Mouse (Mus musculus): ENCODE results near the gene Armc3. TPM values are rescaled to one million over a fixed set of nuclear protein-coding genes. Genes with fewer than 3 reads are reported as not detected.

The Armc3 gene
- 0.37 and 2.1 TPM in 2 replicates for total RNA-seq (2017)

DNA sequence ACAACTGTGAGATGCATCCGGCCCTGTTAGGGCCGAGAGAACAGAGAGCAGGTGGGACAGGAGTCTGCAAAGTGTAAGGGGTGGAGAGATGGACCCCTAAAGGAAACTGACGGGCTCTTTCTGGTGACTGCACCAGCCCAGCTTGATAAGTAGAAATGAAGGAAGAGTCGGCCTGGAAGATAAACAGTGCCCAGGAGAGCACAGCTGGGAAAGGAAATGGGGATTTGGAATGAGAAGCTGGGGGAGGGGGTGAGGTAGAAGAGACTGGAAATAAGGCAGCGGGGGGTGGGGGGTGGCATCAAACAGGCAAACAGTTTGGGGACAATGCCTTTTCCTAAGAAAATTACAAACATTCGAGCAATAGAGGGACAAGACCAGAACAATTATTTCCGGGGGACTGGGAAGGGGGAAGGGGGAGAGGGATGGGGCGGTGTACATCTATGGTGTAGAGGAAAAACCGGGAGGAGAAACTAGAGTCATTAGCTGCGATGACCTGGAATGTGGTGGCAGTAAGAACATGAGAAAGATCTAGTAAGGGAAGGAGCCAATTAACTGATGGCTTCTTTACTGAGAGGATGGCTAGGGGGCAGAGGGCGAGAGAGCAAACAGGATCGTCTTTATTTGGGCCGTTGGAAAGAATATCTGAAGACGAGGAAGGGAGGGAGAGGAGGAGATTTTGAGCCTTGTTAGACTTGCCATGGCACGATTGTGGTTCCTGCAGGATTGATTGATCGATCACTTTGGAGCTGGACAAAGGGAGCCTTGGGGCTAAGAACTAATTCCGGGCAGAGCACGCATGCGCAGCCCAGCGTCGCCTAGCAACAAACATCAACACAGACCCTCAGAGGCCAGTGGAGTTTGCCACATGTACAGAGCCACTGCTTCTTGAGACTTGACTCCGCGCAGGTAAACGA is at the start of gene Armc3:
Armc3 (plus strand) TSS at position 851 of the 914 bp plus-strand sequence.
- peak; percentile 79 for ATAC-seq (replicated peaks; ENCODE audit: low read depth, poor library complexity, severe bottlenecking)

DNA sequence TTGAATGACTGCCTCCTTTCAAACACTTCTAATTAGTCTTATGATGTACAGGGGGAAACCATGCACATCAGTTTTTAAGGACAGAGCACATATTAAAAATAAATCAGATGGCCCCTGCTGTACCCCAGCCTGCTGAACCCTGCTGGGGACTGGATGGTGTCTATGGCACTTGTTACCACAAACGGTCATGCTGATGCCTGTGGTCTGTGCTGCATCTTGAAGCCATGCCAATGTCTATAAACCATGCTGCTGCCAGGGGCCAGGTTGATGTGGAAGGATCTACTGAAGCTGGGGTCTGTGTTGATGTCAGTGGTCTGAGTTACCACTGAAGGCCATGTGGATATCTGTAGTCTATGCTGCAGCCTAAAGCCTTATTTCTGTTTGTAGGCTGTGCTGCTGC is 46.4 kb upstream of the Armc3 start:
- ATAC-seq (replicated peaks; ENCODE audit: low read depth, poor library complexity, severe bottlenecking) = peak; percentile 69

DNA sequence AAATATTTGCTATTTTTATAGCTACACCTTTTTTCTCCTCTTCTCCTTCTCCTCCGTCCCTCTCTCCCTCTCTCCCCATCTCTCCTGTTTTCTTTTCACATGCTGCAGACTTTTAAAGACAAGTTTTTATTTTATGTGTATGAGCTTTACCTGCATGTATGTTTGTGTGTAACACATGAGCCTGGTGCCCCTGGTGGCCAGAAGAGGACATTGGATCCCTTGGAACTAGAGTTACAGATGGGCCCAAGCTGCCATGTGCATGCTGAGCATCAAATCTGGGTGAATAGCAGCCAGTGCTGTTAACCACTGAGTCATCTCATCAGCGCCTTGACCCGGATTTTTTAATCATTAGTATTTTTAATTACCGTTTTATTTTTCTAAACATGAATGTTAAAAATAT is 42.9 kb upstream of the Armc3 start:
- peak; percentile 61 for ATAC-seq (replicated peaks; ENCODE audit: low read depth, poor library complexity, severe bottlenecking)

DNA sequence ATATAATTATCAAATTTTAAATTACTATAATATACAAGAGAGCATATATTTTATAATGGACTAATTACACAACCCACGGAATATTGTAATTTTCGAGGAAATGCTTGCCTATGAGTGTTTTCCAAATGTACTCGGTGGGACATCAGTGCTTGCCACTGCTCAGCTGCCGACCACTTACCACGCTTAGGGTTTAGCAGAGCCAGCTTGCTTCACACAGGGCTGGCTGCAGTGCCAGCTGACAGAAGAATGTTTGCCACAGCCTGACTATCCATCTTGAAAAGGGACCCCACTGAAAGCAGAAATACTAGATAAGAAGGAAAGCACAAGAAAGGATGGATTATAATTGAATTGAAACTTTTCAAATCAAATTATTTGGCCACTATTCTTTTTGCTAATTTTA is 39.6 kb upstream of the Armc3 start:
- ATAC-seq (replicated peaks; ENCODE audit: low read depth, poor library complexity, severe bottlenecking) = no peak

DNA sequence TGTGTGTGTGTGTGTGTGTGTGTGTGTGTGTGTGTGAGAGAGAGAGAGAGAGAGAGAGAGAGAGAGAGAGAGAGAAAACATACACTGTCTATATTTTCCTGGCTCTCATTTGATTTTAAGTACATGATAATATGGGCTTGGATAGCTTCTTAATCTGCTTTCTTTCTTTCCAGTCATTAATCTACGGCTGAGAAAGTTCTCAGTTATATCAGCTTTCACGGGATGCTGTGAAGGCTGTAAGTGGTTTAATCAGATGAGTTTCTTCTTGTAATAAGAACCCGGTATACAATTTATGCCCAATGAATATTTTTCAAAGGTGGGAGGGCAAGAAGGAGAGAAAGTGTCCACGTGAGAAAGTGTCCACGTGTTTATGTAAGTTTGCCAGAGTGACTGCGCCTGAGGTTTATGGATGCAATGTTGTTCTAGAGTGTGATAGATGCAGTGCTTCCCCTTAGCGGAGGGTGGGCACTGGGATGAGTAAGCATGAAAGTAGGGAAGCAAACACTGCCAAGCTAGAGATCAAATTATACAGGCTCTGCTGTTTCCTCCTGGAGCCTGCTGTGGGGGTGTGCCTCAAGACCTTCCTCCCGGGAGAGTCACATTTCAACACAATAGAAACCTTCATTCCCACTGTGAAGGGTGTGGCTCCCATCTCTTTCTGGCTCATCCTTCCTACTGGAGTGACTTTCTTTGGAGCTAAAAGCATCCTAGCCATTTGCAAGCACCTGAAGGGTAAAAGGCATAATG is 38.6 kb upstream of the Armc3 start:
- peak; percentile 69 for ATAC-seq (replicated peaks; ENCODE audit: low read depth, poor library complexity, severe bottlenecking)

DNA sequence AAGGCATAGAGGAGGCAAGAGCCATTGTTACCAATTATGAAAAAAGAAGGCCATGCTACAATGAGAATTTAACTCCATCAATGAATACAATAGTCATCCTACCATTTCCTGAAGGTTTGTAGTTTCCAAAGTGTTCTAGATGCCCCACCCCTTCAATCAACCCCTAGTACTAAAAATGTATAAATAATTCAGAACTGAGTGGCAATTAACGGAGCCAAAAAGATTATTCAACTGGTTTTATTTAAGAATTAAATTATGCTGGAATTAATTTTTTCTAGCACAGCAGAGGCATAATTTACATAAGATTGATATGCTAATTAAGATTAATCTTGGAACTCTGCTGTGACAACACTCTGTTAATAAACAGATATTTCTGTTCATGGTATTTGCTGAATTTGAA is 34.9 kb upstream of the Armc3 start:
- no peak for ATAC-seq (replicated peaks; ENCODE audit: low read depth, poor library complexity, severe bottlenecking)

DNA sequence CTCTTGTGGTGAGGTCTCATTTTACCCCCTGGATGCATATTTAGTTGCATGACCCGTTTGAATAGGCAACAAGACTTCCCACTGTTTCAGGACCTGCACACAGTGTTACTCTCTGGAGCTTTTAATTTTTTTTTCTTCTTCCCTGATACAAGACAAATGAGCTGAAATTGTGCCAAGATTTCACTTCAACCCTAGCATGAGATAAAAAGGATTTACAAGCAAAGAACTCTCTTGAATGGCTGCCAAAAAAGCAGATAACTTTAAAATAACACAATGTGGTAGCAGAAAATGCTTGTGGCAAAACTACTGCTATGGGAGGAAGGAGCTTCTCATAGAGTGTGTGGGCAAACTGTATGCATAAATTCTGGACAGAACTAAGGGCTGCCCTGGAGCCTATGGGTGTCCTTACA is 22.3 kb upstream of the Armc3 start:
- no peak for ATAC-seq (replicated peaks; ENCODE audit: low read depth, poor library complexity, severe bottlenecking)

DNA sequence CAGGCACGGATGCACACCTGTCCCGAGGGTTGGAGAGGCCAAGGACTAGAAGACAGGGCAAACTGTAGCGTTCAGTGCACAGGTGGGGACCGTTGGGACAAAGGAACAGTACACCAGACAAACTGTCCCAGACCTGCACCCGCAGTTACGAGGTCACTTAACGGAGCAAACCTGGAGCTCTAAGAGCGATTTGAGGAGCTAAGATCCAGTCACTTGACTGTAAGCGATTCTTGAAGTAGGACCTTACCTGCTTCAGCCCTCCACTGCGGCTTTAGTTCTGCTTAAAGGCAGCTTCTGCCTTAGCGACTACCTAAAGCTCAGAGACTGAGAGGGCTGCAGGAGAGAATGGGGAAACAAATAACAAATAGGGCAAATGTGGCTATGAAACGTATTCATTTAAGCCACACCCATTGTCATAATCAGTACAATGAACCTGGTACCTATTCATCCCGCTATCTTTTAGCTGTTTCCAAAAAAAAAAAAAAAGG is 308 bp downstream of the Armc3 start:
- ATAC-seq (replicated peaks; ENCODE audit: low read depth, poor library complexity, severe bottlenecking) = peak; percentile 43

DNA sequence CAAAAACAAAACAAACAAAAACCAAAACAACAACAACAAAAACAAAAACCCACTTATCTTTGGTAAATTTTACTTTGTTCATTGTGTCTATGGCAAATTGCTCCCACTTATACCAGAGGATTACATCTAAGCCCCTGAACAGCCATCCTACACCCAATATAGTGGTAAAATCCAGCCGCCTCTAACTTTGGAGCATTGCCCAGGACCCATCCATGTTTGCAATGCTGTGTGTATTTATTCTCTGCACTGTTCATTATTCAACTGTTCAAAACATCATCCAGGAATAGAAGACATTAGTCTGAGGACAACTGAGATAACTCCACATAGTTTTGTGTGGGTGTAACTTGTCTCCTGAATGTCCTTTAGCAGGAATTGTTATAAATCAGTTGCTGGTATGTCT is 1.0 kb downstream of the Armc3 start:
- no peak for ATAC-seq (replicated peaks; ENCODE audit: low read depth, poor library complexity, severe bottlenecking)

DNA sequence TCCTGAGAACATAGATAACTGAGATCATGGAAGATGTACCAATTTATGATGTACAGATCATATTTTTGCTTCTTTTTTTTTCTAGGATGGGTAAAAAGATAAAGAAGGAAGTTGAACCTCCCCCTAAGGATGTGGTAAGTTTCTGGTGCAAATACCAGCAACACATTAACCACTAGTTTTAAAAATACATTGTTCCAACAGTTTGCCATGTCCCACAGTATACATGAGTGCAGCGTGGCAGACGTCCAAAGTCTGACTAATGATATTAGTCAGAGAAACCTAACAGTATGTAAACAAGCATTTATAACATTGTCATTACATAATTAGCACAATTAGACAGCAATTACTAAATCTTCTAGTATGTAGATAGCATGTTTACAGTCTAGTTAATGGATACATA is 2.6 kb downstream of the Armc3 start:
- peak; percentile 84 for ATAC-seq (replicated peaks; ENCODE audit: low read depth, poor library complexity, severe bottlenecking)

DNA sequence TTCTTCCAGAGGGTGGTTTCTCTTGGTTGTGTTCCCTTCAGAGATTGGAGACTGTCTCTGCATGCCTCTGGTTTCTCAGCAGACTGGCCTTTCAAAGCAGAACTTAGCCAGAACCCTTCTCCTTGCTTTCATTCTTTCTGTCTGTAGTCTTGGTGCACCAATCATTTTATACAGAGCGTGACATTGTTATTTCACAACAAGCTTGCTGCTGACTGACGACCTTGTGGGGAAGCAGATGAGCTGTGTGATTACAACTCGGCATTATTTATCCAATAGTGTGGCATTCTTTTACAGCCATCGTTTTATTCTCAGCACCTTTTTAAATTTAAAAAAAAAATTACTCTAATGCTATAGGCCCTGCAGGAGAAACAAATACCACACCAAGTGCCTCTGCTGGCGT is 35.2 kb downstream of the Armc3 start:
- ATAC-seq (replicated peaks; ENCODE audit: low read depth, poor library complexity, severe bottlenecking) = peak; percentile 67

DNA sequence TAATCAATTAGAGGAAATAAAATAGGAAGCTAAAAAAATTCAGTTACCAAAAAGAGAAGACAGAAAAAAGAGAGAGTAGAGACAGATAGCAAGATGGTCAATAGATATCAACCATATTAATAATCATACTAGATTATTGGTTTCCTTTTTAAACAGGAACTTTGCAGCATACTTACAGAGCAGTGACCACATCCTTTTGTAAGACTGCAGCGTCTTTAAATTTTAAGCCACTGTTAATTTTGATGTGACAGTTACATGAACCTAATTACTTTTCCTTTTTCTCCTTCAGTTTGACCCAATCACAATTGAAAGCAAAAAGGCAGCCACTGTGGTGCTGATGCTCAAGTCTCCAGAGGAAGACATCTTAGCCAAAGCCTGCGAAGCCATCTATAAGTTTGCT is 36.1 kb downstream of the Armc3 start:
- ATAC-seq (replicated peaks; ENCODE audit: low read depth, poor library complexity, severe bottlenecking) = peak; percentile 51

DNA sequence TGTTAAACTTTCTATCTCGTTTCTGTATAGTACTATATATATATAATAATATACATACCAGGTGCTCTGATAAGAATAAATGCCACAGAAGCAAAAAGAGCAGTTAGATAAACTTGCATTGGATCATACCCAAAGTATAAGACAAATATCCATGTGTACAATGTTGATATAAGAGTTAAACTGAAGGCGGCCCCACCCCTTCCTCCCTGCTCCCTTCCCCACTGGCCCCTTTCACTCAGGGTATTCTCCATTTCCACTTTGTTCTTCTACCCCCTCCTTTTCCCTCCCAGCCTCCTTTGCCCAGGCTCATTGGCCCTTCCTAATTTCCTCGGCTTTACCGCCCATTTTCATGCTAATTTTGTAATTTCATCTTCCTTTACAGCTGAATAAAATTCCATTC is 36.5 kb downstream of the Armc3 start:
- ATAC-seq (replicated peaks; ENCODE audit: low read depth, poor library complexity, severe bottlenecking) = peak; percentile 19; the same call in 1 of the 2 replicates

DNA sequence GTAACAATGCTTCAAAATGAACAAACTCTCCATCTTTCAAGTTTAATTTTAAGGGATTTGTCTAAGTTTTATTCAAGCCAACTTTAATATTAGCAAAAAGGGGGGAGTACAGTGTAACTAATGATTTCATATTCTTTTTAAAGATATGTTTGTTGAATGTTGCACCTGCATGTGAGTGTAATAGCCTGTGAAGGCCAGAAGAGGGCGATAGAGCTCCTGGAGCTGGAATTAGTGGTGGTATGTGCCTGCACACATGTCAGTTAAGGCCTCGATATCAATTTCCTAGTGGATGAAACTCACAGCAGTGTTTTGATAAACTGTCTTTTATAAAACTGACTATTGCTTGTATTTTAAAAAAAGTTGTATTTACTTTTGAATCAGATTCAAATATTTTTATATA is 39.7 kb downstream of the Armc3 start:
- no peak for ATAC-seq (replicated peaks; ENCODE audit: low read depth, poor library complexity, severe bottlenecking)

DNA sequence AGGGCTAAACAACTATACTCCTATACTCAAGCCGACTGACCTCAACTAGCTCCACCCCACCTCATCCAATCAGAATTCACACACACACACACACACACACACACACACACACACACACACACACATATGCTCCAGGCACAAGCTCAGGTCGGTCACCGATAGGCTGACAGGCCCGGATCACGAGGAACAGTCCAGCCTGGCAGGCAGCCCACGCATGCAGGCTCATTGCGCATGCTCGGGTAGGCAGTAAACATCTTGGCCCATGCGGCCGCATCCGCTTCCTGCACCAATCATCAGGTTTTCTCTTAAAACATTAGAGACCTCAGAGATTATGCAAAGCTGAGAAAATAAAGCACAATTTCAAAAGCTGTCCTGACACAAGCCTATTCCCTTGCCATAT is 50.5 kb downstream of the Armc3 start:
- ATAC-seq (replicated peaks; ENCODE audit: low read depth, poor library complexity, severe bottlenecking) = no peak

DNA sequence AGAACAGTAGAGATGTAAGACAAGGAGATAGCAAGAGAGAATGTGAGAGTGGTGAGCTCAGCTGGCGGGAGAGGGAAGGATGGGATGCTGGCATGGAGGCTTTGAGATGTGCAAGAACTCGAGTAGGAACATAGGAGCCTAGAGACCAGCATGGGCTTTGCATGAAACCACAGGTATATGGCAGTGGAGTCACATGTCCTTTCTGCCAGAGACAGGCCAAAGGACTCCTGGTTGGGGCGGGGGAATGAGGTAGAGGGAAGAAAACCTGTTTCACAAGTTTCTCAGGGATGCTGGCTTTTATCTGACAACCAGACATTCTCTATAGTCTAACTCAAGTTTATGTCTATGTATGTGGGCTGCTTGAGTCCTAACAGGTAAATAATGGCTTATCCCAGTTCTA is 55.9 kb downstream of the Armc3 start:
- ATAC-seq (replicated peaks; ENCODE audit: low read depth, poor library complexity, severe bottlenecking) = no peak

DNA sequence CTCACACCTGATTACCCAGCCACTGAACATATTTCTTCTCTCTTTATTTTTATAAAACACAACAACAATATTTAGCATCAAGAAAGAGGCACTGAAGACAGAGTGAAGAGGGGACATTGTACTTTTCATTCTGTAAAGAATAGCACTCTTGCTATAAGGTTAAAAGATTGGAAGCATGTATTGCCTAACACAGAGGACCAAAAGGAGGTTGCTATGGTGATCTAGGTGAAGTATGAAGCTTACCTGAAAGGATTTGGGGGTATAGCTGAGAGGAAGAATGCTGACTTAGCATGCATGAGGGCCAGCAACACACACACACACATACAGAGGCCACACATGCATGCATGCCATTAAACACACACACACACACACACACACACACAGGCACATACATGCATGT is 58.2 kb downstream of the Armc3 start:
- ATAC-seq (replicated peaks; ENCODE audit: low read depth, poor library complexity, severe bottlenecking) = no peak

DNA sequence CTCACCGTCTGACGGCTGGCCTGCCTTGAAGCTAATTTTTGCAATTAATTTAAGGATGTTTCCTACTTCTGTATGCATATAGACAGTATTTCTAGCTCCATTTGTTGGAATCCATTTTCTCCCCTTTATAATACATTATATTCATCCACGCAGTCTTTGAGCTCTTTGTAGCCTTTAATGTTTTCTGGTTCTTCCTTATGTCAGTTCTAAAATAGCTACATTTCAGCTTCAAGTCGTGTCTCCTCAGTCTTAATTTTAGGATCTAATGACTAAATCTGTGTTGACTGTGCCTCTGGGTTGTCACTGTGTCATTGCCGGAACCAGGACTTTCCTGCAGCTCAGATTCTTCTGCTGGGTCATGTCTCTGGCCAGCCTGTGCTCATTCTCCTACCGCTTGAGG is 61.3 kb downstream of the Armc3 start:
- ATAC-seq (replicated peaks; ENCODE audit: low read depth, poor library complexity, severe bottlenecking) = no peak

DNA sequence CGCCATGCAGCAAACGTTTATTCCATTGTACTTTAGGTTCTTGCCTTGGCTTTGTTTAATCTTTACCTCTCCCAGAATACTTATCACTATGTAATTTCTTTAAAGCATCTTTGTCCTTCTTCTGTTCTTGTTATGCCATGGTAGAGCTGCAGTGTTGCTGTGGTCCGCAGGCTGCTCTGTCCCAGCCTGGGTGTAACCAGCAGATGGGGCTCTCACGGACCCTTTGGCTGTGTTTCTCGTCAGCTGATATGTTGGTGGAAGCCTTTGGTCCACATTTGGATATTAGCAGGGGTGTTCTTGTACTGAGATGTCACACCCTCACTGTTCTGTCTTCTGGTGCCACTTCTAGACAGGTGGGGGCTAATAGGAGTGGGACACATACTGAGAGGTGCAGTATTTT is 64.3 kb downstream of the Armc3 start:
- peak; percentile 52; the same call in 1 of the 2 replicates for ATAC-seq (replicated peaks; ENCODE audit: low read depth, poor library complexity, severe bottlenecking)

DNA sequence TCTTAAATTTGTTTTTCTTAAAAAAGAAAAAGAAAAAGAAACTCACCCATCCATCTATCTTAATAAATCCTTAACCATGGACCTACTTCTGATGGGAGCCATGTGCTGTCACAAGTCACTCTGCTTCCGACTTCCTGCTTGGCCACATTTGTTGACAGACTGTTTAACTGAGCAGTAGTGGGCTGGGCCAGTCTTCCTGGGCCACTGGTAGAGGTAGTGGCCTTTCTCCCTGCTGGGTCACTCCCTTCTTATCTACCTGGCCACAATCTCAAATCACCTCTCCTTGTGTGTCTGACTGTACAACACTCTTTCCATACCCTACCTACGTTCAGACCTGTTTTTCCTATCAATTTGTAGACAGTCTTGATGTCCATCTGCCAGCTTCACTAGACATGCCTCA is 66.7 kb downstream of the Armc3 start:
- no peak for ATAC-seq (replicated peaks; ENCODE audit: low read depth, poor library complexity, severe bottlenecking)

DNA sequence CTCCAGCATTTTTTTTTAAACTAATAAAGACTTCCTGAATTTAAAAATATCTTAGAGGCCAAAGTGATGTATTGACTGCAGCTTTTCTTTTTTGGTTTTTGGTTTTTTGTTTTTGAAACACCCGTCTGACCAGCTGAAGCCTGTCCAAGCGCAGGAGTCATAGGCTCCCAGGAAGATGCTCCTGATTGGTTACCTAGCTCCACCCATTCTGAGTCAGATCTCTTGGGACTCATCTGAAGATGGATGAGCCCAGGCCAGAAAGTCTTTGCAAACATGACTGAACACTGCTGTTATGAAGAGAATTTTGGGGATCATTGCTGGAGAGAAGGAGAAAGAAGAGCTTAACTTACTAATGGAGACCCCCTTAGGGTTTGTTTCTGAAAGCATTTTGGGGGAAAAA is 68.3 kb downstream of the Armc3 start:
- no peak for ATAC-seq (replicated peaks; ENCODE audit: low read depth, poor library complexity, severe bottlenecking)
